Mouse (Mus musculus) NIH3T3 (cell line): ENCODE results near the gene Rps21.
A peak's percentile ranks its signal among the peaks of the same experiment; 100 is the strongest.

Experiments used
- DNase-seq: peaks from one replicate; pipeline ENCODE4 v3.0.0-alpha.2; 2012; ENCODE audit warnings: low read depth

Gene Rps21

GRCm38 (mm10) chr2:180257001-180257521, at the start of gene Rps21:
Gene Rps21 (plus strand): TSS chr2:180257377.
- DNase-seq: peak; percentile 99

- no peak for DNase-seq
Measured at GRCm38 (mm10) chr2:180207840-180208239, 49.3 kb upstream of the Rps21 start.

- DNase-seq: no peak
Measured at GRCm38 (mm10) chr2:180208976-180209375, 48.2 kb upstream of the Rps21 start.

- DNase-seq: no peak
Measured at GRCm38 (mm10) chr2:180212255-180212654, 44.9 kb upstream of the Rps21 start.

- peak; percentile 46 for DNase-seq
Measured at GRCm38 (mm10) chr2:180214352-180214978, 42.7 kb upstream of the Rps21 start.

- peak; percentile 40 for DNase-seq
Measured at GRCm38 (mm10) chr2:180215011-180215461, 42.1 kb upstream of the Rps21 start.

GRCm38 (mm10) chr2:180215951-180216350, 41.2 kb upstream of the Rps21 start:
- DNase-seq: no peak

- DNase-seq: no peak
Measured at GRCm38 (mm10) chr2:180216921-180217320, 40.3 kb upstream of the Rps21 start.

GRCm38 (mm10) chr2:180217587-180217986, 39.6 kb upstream of the Rps21 start:
- no peak for DNase-seq

- no peak for DNase-seq
Measured at GRCm38 (mm10) chr2:180218241-180218640, 38.9 kb upstream of the Rps21 start.

GRCm38 (mm10) chr2:180218677-180219076, 38.5 kb upstream of the Rps21 start:
- DNase-seq: peak; percentile 37

- DNase-seq: no peak
Measured at GRCm38 (mm10) chr2:180219145-180219943, 37.8 kb upstream of the Rps21 start.

- no peak for DNase-seq
Measured at GRCm38 (mm10) chr2:180220165-180220564, 37.0 kb upstream of the Rps21 start.

- no peak for DNase-seq
Measured at GRCm38 (mm10) chr2:180221051-180221450, 36.1 kb upstream of the Rps21 start.

GRCm38 (mm10) chr2:180222250-180222649, 34.9 kb upstream of the Rps21 start:
- no peak for DNase-seq

- no peak for DNase-seq
Measured at GRCm38 (mm10) chr2:180224647-180225043, 32.5 kb upstream of the Rps21 start.

- no peak for DNase-seq
Measured at GRCm38 (mm10) chr2:180225044-180225761, 32.0 kb upstream of the Rps21 start.

GRCm38 (mm10) chr2:180225762-180226378, 31.3 kb upstream of the Rps21 start, which contains the start of gene Lama5:
Gene Lama5 (minus strand): TSS chr2:180225859.
- DNase-seq: no peak

GRCm38 (mm10) chr2:180227262-180228059, 29.7 kb upstream of the Rps21 start:
- DNase-seq: peak; percentile 50

GRCm38 (mm10) chr2:180228060-180228458, 29.1 kb upstream of the Rps21 start:
- no peak for DNase-seq

- peak; percentile 44 for DNase-seq
Measured at GRCm38 (mm10) chr2:180228592-180228991, 28.6 kb upstream of the Rps21 start.
